Mouse (Mus musculus) lung, postnatal 0 days (tissue): ENCODE measurements at regions not wholly inside any gene's neighbourhood (a gene's known extent, or its start where the extent isn't known, plus 50 kb on each side); places are given as distances from the start of the nearest gene placed in this dataset.

Experiments
- CTCF ChIP-seq: IDR thresholded peaks from 2 replicates; pipeline ENCODE4 v1.5.1; 2016; ENCODE audit warnings: antibody characterized with exemption, mild to moderate bottlenecking
- EP300 ChIP-seq: IDR thresholded peaks from 2 replicates; pipeline ENCODE4 v1.6.1; 2016; ENCODE audit warnings: antibody characterized with exemption, mild to moderate bottlenecking, control low read depth

DNA sequence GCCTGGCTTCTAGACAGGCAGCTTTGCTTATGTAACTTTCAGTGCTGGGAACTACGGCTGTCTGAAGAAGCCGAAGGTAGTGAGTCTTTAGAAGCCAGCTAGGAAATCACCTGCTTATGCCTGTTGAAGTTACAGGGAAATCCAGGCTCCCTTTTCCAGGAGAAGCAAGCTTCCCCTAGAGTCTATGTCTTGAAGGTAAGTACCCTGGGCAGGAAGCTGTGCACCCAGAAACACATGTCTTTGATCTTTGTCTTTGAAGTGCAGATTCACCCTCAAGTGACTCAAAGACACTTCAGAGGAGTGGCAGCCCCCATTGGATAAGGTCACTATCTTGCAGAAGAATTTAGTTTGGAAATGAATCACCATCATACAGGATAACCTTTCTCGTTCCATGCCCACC is 135.5 kb upstream of the Cmc1 start:
- no peak for TF ChIP-seq CTCF
- no peak for TF ChIP-seq EP300
